26 mouse cellular contexts compared by ENCODE assay signal in the genomic region with DNA sequence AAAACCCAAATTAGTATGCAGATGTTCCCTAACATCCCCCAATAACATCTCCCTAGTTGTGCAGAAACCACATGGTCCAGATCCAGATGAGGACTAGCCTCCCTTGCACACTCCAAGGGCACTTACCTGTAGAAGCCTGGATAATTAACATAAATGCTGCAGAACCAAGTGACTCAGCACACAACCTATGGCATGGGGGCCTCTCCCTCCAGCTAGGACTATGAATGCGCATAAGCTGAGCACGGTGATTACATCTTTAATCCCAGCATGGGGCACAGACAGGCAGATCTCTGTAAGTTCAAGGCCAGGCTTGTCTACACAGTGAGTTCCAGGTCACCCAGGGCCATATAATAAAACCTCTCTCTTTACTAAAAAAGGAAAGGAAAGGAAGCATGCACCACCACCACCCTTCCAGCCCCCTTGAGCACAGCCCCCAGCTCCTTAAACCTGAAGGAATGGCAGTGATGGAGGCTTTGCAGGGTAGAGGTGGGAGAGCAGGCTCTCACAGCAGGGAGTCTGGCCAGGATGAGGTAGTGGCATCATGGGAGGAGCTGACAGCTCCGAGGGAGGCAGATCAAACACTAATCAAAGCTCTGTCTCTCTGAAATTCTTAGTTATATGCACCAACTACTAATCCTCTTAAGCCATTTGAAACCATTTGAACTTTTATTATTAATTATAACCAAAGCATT.
"Had no signal": no experiment of that assay in that cellular context is flagged by ENCODE, and none has a peak within 500 bp of the region (broad histone marks: within the 10 kb centered on the region; RNA-seq: fewer than 3 reads in every experiment).

No protein-coding gene starts in this region.

- H3K27me3 ChIP-seq: heart, embryonic 12.5 days; hindbrain, embryonic 13.5 days; hindbrain, embryonic 15.5 days; kidney, embryonic 15.5 days; limb, embryonic 13.5 days; limb, embryonic 15.5 days; liver, embryonic 12.5 days had no signal

- ATAC-seq: hindbrain, postnatal 0 days; liver, embryonic 12.5 days had no signal

- H3K27ac ChIP-seq: gastrocnemius, adult 2 months; heart, adult 2 months; heart, embryonic 10.5 days; hindbrain, embryonic 10.5 days; hindbrain, embryonic 13.5 days; hindbrain, embryonic 15.5 days; hindbrain, postnatal 0 days; kidney, embryonic 15.5 days; kidney, postnatal 0 days; left cerebral cortex, adult 2 months; limb, embryonic 13.5 days; limb, embryonic 15.5 days; liver, embryonic 12.5 days; liver, embryonic 14.5 days had no signal

- H3K9me3 ChIP-seq: heart, embryonic 10.5 days; heart, embryonic 12.5 days; hindbrain, embryonic 10.5 days; hindbrain, embryonic 13.5 days; hindbrain, embryonic 15.5 days; kidney, embryonic 15.5 days; limb, embryonic 13.5 days; limb, embryonic 15.5 days; liver, embryonic 12.5 days had no signal

- H3K4me1 ChIP-seq: hindbrain, embryonic 15.5 days had no signal

- H3K4me2 ChIP-seq: heart, embryonic 12.5 days; hindbrain, embryonic 13.5 days; hindbrain, embryonic 15.5 days; kidney, embryonic 15.5 days; limb, embryonic 13.5 days; limb, embryonic 15.5 days; liver, embryonic 12.5 days had no signal

- H3K4me3 ChIP-seq: gastrocnemius, adult 2 months; heart, adult 2 months; heart, embryonic 10.5 days; heart, embryonic 12.5 days; hindbrain, embryonic 10.5 days; hindbrain, embryonic 13.5 days; hindbrain, embryonic 15.5 days; kidney, embryonic 15.5 days; left cerebral cortex, adult 2 months; limb, embryonic 13.5 days; limb, embryonic 15.5 days; liver, embryonic 12.5 days had no signal

- H3K36me3 ChIP-seq: heart, embryonic 10.5 days; heart, embryonic 12.5 days; hindbrain, embryonic 10.5 days; hindbrain, embryonic 13.5 days; hindbrain, embryonic 15.5 days; kidney, embryonic 15.5 days; limb, embryonic 13.5 days; limb, embryonic 15.5 days; liver, embryonic 12.5 days had no signal

- DNase-seq: gastrocnemius, adult 2 months; gastrocnemius, postnatal 14 days; gastrocnemius, postnatal 36 days; heart, adult 2 months; heart, postnatal 10 days; heart, postnatal 4 days; kidney, adult 11 months; kidney, adult 2 months; kidney, adult 9 months; kidney, postnatal 14 days; kidney, postnatal 36 days; layer of hippocampus, adult 9-11 months; left cerebral cortex, postnatal 4 days had no signal

- H3K9ac ChIP-seq: heart, embryonic 12.5 days; hindbrain, embryonic 13.5 days; hindbrain, embryonic 15.5 days; kidney, embryonic 15.5 days; limb, embryonic 13.5 days; limb, embryonic 15.5 days; liver, embryonic 12.5 days; liver, embryonic 14.5 days had no signal
